Mouse (Mus musculus) central nervous system, embryonic 11.5 days (tissue): ENCODE data around the gene Slc9a5. TPM values are rescaled to one million over a fixed set of nuclear protein-coding genes. Genes with fewer than 3 reads are reported as not detected.

Source experiments
- polyA plus RNA-seq: library from polyadenylated mRNA; depleted of rRNA; stranded (reverse); fragments of >200 nt; gene quantifications from 2 replicates; pipeline ENCODE4 v1.2.3, GENCODE M21; 2012; rRNA removed

Slc9a5 gene
- 28.6 and 31.2 TPM in 2 replicates for polyA plus RNA-seq

GRCm38 (mm10) chr8:105348450-105349095 lies at the start of gene Slc9a5:
Slc9a5 (plus strand) TSS chr8:105348843.

DNA sequence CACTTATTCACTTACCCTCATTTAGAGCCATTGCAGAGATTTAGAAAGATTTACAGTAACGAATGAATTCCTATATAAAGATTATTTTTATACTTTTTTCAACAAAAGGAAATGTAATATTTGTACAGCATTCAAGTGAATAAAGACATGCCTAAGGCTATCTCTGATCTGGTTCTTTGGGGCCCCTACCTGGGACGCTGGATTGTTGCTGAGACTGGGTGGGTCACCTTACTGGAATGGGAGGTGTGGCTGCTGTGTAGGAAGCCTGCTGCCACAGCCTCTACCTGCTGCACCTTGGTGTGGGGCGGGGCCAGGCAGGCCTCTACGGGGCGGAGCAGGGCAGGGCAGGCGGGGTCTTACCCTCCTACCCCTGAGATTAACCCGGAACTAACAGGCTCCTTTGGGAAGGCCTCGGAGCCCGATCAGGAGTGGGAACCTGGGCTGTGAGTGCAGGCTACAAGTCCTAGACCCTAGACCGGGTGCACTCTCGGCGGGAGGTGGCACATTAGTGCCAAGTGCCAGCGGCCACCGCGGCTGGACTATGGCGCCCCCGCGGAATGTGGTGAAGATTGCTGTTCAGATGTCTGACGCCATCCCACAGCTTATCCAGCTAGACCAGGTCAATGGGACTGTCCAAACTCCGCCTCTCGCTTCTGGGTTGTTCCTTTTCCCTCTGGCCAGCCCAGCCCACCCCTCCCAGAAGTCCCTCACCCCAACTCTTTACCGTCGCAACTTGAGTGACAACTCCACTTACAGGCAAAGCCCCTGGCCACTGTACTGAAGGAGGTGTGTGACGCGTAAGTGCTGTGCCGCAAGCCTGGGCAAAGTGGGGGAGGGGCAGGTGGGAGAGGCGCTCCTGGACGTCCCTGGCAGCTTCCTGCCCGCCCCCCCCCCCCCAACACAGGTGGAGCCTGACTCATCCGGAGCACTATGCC lies 43.2 kb upstream of the Slc9a5 start, which contains the start of gene Elmo3:
Gene Elmo3, plus strand, starts transcription at position 391 of the 935 bp plus-strand sequence.

DNA sequence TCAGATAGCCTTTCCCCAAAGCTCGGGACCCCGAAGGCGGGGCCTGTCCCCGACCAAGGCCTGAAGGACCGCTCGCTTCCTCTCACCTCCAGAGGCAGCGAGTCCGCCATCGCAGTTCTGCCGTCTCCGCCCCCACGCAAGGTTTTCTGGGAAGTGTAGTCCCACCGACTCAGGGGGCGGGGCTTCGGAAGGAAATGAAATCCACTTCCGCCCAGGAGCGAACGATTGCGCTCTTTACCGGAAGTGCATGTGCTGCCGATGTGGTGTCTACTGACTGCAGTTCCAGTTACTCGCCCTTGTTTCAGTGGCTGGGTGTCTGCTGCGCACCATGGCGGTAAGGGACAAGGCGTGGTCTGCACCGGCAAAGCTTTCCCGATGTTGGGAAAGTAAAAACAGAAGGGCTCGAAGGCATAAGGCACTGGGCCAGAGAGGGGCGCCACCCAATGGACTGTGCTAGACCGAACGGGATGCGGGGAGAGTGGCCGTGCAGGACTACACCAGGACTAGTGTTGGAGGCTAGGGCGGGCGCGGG lies 22.4 kb upstream of the Slc9a5 start, which contains the start of the genes Lrrc29 and Tmem208:
Gene Lrrc29, minus strand, starts transcription at position 138 of the 532 bp plus-strand sequence.
Gene Tmem208, plus strand, starts transcription at position 214 of the 532 bp plus-strand sequence.

DNA sequence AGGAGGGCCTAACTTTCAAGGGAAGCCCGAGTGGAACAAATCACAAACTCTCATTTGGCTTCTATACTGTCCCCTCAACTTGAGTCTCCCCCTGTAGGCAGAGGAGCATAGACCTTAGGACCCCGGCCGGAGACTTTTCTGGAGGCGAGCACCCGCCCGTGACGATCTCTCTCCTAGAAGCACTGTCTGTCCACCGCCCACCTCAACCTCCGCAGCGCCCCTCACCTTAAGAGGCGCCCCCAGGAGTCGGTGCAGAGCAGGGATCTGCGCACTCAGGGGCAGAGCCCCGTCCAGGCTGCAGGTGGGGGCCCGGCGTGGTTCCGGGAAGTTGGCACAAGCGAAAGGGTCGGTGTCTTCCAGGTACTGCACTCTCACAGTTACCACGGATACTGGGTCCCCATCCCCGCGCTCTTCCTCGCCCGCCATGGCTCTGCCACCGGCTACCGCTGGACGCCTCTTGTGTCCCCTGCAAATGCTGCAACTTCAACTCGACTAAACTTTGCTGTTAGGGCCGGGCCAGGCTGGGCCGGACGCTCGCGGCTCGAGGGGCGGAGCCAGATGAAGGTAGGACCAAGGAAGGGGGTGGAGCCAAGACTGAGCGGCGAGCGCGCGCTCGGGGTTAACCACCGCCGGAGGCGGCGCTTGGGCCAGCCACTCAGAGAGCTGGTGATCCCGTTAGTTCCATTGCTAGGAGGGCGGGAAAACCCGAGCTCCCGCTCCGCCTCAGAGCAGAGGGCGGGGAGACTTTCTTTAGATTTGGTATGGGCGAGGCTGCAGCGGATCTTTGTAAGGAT lies 1.0 kb upstream of the Slc9a5 start, which contains the start of gene Fhod1:
Gene Fhod1, minus strand, starts transcription at position 526 of the 794 bp plus-strand sequence.

DNA sequence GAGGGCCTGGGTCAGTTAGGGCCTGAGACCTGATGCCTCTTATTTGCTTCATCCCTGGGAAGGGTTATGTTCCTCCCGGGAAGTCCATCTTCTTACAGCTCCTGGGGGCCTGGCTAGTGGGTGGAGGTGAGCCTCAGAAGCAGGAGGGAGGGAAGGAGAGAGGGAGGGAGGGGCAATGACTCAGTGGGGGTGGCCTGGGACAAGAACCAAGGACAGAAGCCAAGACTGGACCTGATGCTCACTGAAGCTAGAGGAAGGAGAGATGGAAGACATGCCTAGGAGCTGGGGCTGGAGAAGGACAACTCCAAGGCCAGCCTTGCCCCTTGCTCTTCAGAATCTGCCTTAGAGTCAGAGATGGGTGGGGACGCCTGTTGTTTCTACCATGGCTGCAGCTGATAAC lies 24.4 kb downstream of the Slc9a5 start, which contains the start of gene Plekhg4:
Gene Plekhg4, plus strand, starts transcription at position 243 of the 400 bp plus-strand sequence.

DNA sequence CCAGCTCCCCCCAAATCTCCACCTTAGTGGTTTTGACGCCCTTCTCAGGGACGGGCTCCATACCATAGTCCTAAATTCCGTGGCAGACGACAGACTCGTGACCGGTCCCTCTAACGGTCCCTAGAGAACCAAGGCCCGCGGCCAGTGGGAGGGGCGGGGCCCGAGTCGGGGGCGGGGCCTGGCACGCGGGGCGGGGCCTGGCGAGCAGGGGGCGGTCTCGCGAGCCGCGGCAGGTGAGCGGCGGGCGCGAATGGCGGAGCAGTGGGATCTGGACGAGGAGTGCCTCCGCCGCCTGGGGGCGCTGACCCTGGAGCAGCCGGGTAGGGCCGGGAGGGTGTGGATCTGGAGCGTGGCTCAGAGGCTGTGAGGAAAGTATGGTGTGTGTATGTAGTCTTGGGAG lies 64.7 kb downstream of the Slc9a5 start, which contains the start of the genes Kctd19 and Lrrc36:
Gene Kctd19, minus strand, starts transcription at position 112 of the 400 bp plus-strand sequence.
Gene Lrrc36, plus strand, starts transcription at position 181 of the 400 bp plus-strand sequence.

Other genes with a start within 250 kb of the Slc9a5 start
- gene Ces4a, start 217.0 kb upstream of the Slc9a5 start, polyA plus RNA-seq = not detected in 2 replicates
- 33.6 and 64.2 TPM in 2 replicates for gene Cbfb, start 178.2 kb upstream of the Slc9a5 start, polyA plus RNA-seq
- gene D230025D16Rik, start 123.7 kb upstream of the Slc9a5 start, polyA plus RNA-seq = 19.5 and 27.4 TPM in 2 replicates
- gene B3gnt9, start 93.7 kb upstream of the Slc9a5 start, polyA plus RNA-seq = 5.5 and 7.9 TPM in 2 replicates
- 7.0 and 9.8 TPM in 2 replicates for gene Tradd, start 84.2 kb upstream of the Slc9a5 start, polyA plus RNA-seq
- gene Fbxl8, start 84.2 kb upstream of the Slc9a5 start, polyA plus RNA-seq = 0.94 and 1.1 TPM in 2 replicates
- gene Hsf4, start 79.0 kb upstream of the Slc9a5 start, polyA plus RNA-seq = 0.14 and 0.31 TPM in 2 replicates
- 1.3 and 1.8 TPM in 2 replicates for gene Nol3, start 72.7 kb upstream of the Slc9a5 start, polyA plus RNA-seq
- 49.0 and 56.8 TPM in 2 replicates for gene 4931428F04Rik, start 59.0 kb upstream of the Slc9a5 start, polyA plus RNA-seq
- 11.9 and 13.4 TPM in 2 replicates for gene Exoc3l, start 52.7 kb upstream of the Slc9a5 start, polyA plus RNA-seq
- gene E2f4, start 51.2 kb upstream of the Slc9a5 start, polyA plus RNA-seq = 125 and 133 TPM in 2 replicates
- gene Elmo3, start 43.2 kb upstream of the Slc9a5 start, polyA plus RNA-seq = 2.1 and 3.4 TPM in 2 replicates
- 1.9 and 3.0 TPM in 2 replicates for gene Lrrc29, start 22.6 kb upstream of the Slc9a5 start, polyA plus RNA-seq
- 51.1 and 89.1 TPM in 2 replicates for gene Tmem208, start 22.5 kb upstream of the Slc9a5 start, polyA plus RNA-seq
- 18.4 and 21.0 TPM in 2 replicates for gene Fhod1, start 890 bp upstream of the Slc9a5 start, polyA plus RNA-seq
- gene Plekhg4, start 24.4 kb downstream of the Slc9a5 start, polyA plus RNA-seq = 3.6 and 3.9 TPM in 2 replicates
- not detected in 2 replicates for gene Kctd19, start 64.7 kb downstream of the Slc9a5 start, polyA plus RNA-seq
- 2.1 and 4.3 TPM in 2 replicates for gene Lrrc36, start 64.7 kb downstream of the Slc9a5 start, polyA plus RNA-seq
- 60.2 and 72.4 TPM in 2 replicates for gene Tppp3, start 122.7 kb downstream of the Slc9a5 start, polyA plus RNA-seq
- 34.5 and 38.7 TPM in 2 replicates for gene Zdhhc1, start 148.1 kb downstream of the Slc9a5 start, polyA plus RNA-seq
- gene Hsd11b2, start 169.9 kb downstream of the Slc9a5 start, polyA plus RNA-seq = 19.6 and 32.8 TPM in 2 replicates
- 81.3 and 99.4 TPM in 2 replicates for gene Atp6v0d1, start 217.2 kb downstream of the Slc9a5 start, polyA plus RNA-seq